Mouse (Mus musculus) Patski (cell line): ENCODE data around the gene Mroh2a. TPM values are rescaled to one million over a fixed set of nuclear protein-coding genes. Genes with fewer than 3 reads are reported as not detected.

Experiments used
- ATAC-seq: fragments of 100-300 bp; one replicate; pipeline ENCODE4 v1.8.0; 2021
- CTCF ChIA-PET: fragments of 350-600 bp; sonication (Branson Sonifier 250); formaldehyde crosslinking; loops from one replicate; lab custom pipeline; 2022; ENCODE audit warnings: inconsistent platforms; lab: Charles Lee
- POLR2A ChIA-PET: fragments of 350-600 bp; sonication (Branson Sonifier 250); formaldehyde crosslinking; loops from one replicate; lab custom pipeline; 2022; ENCODE audit warnings: antibody characterized with exemption, inconsistent platforms; lab: Charles Lee
- DNase-seq: peaks from one replicate; pipeline ENCODE4 v3.0.0-alpha.2; 2011; ENCODE audit warnings: low read depth, low spot score
- H3K27me3 ChIP-seq: fragments of 371-371 bp; one replicate; pipeline ENCODE4 v1.5.1; 2021
- CTCF ChIP-seq: fragments of 100-300 bp; IDR thresholded peaks from one replicate; pipeline ENCODE4 v1.5.1; 2021
- in situ Hi-C: fragments of 300-500 bp; cut with MboI; formaldehyde crosslinking; loops from 3 replicates; pipeline ENCODE4 v1.11.1; 2018; ENCODE audit warnings: low pct_unique_long_range_greater_than_20kb, mixed read lengths
- polyA plus RNA-seq: library from polyadenylated mRNA; unstranded; gene quantifications from one replicate; pipeline ENCODE4 v1.2.3, GENCODE M21; 2021

The Mroh2a gene
- polyA plus RNA-seq, 1 experiment from 2014 or later = 2.3 TPM

- in situ Hi-C loops = no loop called here
- ATAC-seq = no peak
- no peak for TF ChIP-seq CTCF
- POLR2A ChIA-PET = no interaction called here
- no peaks in the 10 kb centered on the region for H3K27me3 ChIP-seq
- no peak for DNase-seq
- CTCF ChIA-PET = interaction anchor here (1.0 to 1.4 kb wide), 3 partner anchors 11 to 21 kb away, joined by 3 read pairs; no protein-coding TSS in a partner anchor
These were observed 7.9 kb downstream of the Mroh2a start for GRCm38 (mm10) chr1:88234646-88235045.

- ATAC-seq (no peak), DNase-seq (no peak)
- ChIA-PET CTCF (interaction anchor here (1.0 to 1.4 kb wide), 4 partner anchors 12 to 22 kb away, joined by 3 read pairs; no protein-coding TSS in a partner anchor), POLR2A (interaction anchor here (0.6 to 1.0 kb wide), 2 partner anchors 15 to 42 kb away, joined by 4 read pairs; partner anchors contain the start of gene Hjurp)
- in situ Hi-C loops = no loop called here
- H3K27me3 ChIP-seq = no peaks in the 10 kb centered on the region
- TF ChIP-seq CTCF = no peak
These were observed 8.5 kb downstream of the Mroh2a start for GRCm38 (mm10) chr1:88235046-88235893.

- in situ Hi-C loops = no loop called here
- no peak for DNase-seq
- CTCF ChIA-PET = interaction anchor here (0.9 to 1.4 kb wide), 5 partner anchors 13 to 21 kb away, joined by 3 to 5 read pairs (median 3); no protein-coding TSS in a partner anchor
- TF ChIP-seq CTCF = no peak
- no peak for ATAC-seq
- no peaks in the 10 kb centered on the region for H3K27me3 ChIP-seq
- POLR2A ChIA-PET = interaction anchor here (0.5 to 1.0 kb wide), 3 partner anchors 14 to 108 kb away, joined by 3 to 4 read pairs (median 4); partner anchors contain the start of gene Hjurp
These were observed 9.2 kb downstream of the Mroh2a start for GRCm38 (mm10) chr1:88235894-88236415.

GRCm38 (mm10) chr1:88237311-88237710 lies 10.5 kb downstream of the Mroh2a start:
- H3K27me3 ChIP-seq = no peaks in the 10 kb centered on the region
- ChIA-PET POLR2A (no interaction called here), CTCF (interaction anchor here (1.1 to 1.4 kb wide), 2 partner anchors 12 to 40 kb away, joined by 5 read pairs; partner anchors contain the start of genes Hjurp and Trpm8)
- DNase-seq = no peak
- ATAC-seq = no peak
- TF ChIP-seq CTCF = no peak
- in situ Hi-C loops = no loop called here

- no peak for TF ChIP-seq CTCF
- CTCF ChIA-PET = no interaction called here
- in situ Hi-C loops = no loop called here
- POLR2A ChIA-PET = no interaction called here
- no peak for ATAC-seq
- no peaks in the 10 kb centered on the region for H3K27me3 ChIP-seq
- no peak for DNase-seq
These were observed 12.0 kb downstream of the Mroh2a start for GRCm38 (mm10) chr1:88238771-88239170.

GRCm38 (mm10) chr1:88240072-88240471 lies 13.3 kb downstream of the Mroh2a start:
- H3K27me3 ChIP-seq = no peaks in the 10 kb centered on the region
- ChIA-PET CTCF (no interaction called here), POLR2A (no interaction called here)
- ATAC-seq = no peak
- no peak for TF ChIP-seq CTCF
- DNase-seq = no peak
- in situ Hi-C loops = no loop called here

GRCm38 (mm10) chr1:88240579-88240978 lies 13.8 kb downstream of the Mroh2a start:
- DNase-seq (no peak), ATAC-seq (no peak)
- CTCF ChIA-PET = no interaction called here

GRCm38 (mm10) chr1:88243861-88244260 lies 17.1 kb downstream of the Mroh2a start:
- no peak for DNase-seq
- in situ Hi-C loops = no loop called here
- CTCF ChIA-PET = interaction anchor here (1.6 to 1.8 kb wide), 2 partner anchors 8 to 13 kb away, joined by 4 to 6 read pairs; no protein-coding TSS in a partner anchor
- POLR2A ChIA-PET = no interaction called here
- ATAC-seq = no peak
- H3K27me3 ChIP-seq = no peaks in the 10 kb centered on the region
- TF ChIP-seq CTCF = no peak

More at GRCm38 (mm10) chr1:88240579-88240978, 13.8 kb downstream of the Mroh2a start:
- no peak for TF ChIP-seq CTCF
- in situ Hi-C loops = no loop called here
- POLR2A ChIA-PET = no interaction called here
- H3K27me3 ChIP-seq = no peaks in the 10 kb centered on the region

- in situ Hi-C loops = no loop called here
- CTCF ChIA-PET = no interaction called here
- H3K27me3 ChIP-seq = no peaks in the 10 kb centered on the region
- no peak for TF ChIP-seq CTCF
- POLR2A ChIA-PET = interaction anchor here (1.2 kb wide), 1 partner anchor 16 kb away, joined by 3 read pairs; no protein-coding TSS in a partner anchor
- ATAC-seq = no peak
- DNase-seq = no peak
These were observed 19.1 kb downstream of the Mroh2a start for GRCm38 (mm10) chr1:88245881-88246280.

GRCm38 (mm10) chr1:88246386-88246785 lies 19.6 kb downstream of the Mroh2a start:
- ATAC-seq (no peak), DNase-seq (no peak)
- in situ Hi-C loops = no loop called here
- H3K27me3 ChIP-seq = no peaks in the 10 kb centered on the region
- no peak for TF ChIP-seq CTCF
- POLR2A ChIA-PET = interaction anchor here (1.2 kb wide), 1 partner anchor 15 kb away, joined by 3 read pairs; no protein-coding TSS in a partner anchor
- CTCF ChIA-PET = no interaction called here
